ENCODE assay signal across 10 mouse cellular contexts in the genomic region with DNA sequence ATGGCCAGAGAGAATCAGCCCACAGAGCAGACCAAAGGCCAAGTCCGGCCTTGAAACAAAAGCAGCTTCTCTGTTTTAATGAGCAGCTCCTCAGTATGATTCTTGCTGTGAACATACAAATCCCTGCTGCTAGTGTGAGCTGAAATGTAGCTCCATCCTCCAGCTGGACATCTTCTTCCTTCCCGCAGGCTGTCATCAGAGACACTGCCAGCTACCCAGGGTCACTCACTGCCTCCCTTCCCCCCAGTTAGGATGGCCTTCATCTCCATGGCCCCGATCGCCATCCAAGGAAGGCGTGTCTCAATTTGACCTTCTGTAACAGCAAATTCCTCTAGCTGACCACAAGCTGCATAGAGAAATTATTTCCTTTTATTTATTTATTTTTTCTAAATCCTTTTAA. TPM values are rescaled to one million over a fixed set of nuclear protein-coding genes. Genes with fewer than 3 reads are reported as not detected.
DNase-seq lines count a peak whose midpoint lies in the region; ATAC-seq lines count a peak whose summit lies in the region.
"Had no signal": no experiment of that assay in that cellular context is flagged by ENCODE, and none has a peak within 500 bp of the region (broad histone marks: within the 10 kb centered on the region; RNA-seq: fewer than 3 reads in every experiment).

No protein-coding gene starts in this region.

- no peak overlapping the region for H3K4me3 ChIP-seq in stomach, embryonic 16.5 days (replicated peaks; ENCODE audit: low read length)
- H3K4me3 ChIP-seq: myocyte had no signal

- H3K27me3 ChIP-seq in stomach, embryonic 16.5 days (ENCODE audit: control insufficient read depth, insufficient read depth, low read length) = no peaks in the 10 kb centered on the region

- H3K27ac ChIP-seq in stomach, embryonic 16.5 days (ENCODE audit: low read length) = peak overlapping the region; percentile 69

- H3K9me3 ChIP-seq in stomach, embryonic 16.5 days (replicated peaks; ENCODE audit: control insufficient read depth, low read length) = no peaks in the 10 kb centered on the region; the same call in 1 of the 2 replicates

- H3K4me1 ChIP-seq in stomach, embryonic 16.5 days (ENCODE audit: control insufficient read depth, insufficient read depth, low read length) = peaks cover 18% of the 10 kb centered on the region

- intact Hi-C loops in left cerebral cortex, postnatal 25 days (cut with DNase I) = no loop called here

- peak; percentile 27; the same call in 1 of the 2 replicates for ATAC-seq in stomach, embryonic 16.5 days (ENCODE audit: insufficient read depth, low FRiP score)
- ATAC-seq: forebrain, embryonic 14.5 days had no signal

- no peaks in the 10 kb centered on the region for H3K36me3 ChIP-seq in stomach, embryonic 16.5 days (ENCODE audit: control insufficient read depth, insufficient read depth, low read length)

- peak; percentile 84 for DNase-seq in ovary, adult 18-20 months (ENCODE audit: low spot score)
- DNase-seq in ovary, postnatal 10 days (ENCODE audit: low spot score) = no peak
- peak; percentile 84 to 92 for DNase-seq in cerebellum, postnatal 14 days
- peak; percentile 75 to 84 for DNase-seq in kidney, postnatal 4 days
- DNase-seq in left cerebral cortex, postnatal 25 days (ENCODE audit: low spot score in 2 of 2) = no peak
- DNase-seq in layer of hippocampus, adult 18-20 months (ENCODE audit: low spot score in 2 of 2) = no peak
- DNase-seq in thymus, postnatal 25 days = no peak

- WGBS in stomach, embryonic 16.5 days = 55% methylated on average over 5 of the region's 5 CpGs

- no peak overlapping the region for H3K9ac ChIP-seq in stomach, embryonic 16.5 days (ENCODE audit: low read length)

- H3K4me2 ChIP-seq in stomach, embryonic 16.5 days (ENCODE audit: low read depth, low read length) = no peak overlapping the region

RNA-seq across cellular contexts. Expression of a gene that starts 32.4 kb away (rescaled TPM):
- 26.1 and 30.4 TPM in 2 replicates for polyA plus RNA-seq in stomach, embryonic 16.5 days (2015; fragmentation: Nextera tagmentation; extraction: Ambion mirVana)
- 10 to 100 TPM; 39.3 to 39.6 TPM for total RNA-seq in left cerebral cortex, postnatal 25 days (2021)
- total RNA-seq in layer of hippocampus, adult 18-20 months (2021) = 10 to 100 TPM; 49.7 to 50.7 TPM

Comparison
In these comparisons a context has a peak if more than half of its experiments do, and no peak if none do; other contexts are left out.
1. DNase-seq: peak in ovary, adult 18-20 months (single experiment), cerebellum, postnatal 14 days (2 of 2) and kidney, postnatal 4 days (2 of 2); none in ovary, postnatal 10 days (single experiment), left cerebral cortex, postnatal 25 days (0 of 2), layer of hippocampus, adult 18-20 months (0 of 2) and thymus, postnatal 25 days (single experiment).